Mouse (Mus musculus): ENCODE measurements around the gene Clec4a1.
A peak's percentile ranks its signal among the peaks of the same experiment; 100 is the strongest.

Clec4a1 gene

GRCm38 (mm10) chr6:122921451-122921850 is at the start of gene Clec4a1:
Gene Clec4a1, plus strand, starts transcription at chr6:122921848.
- DNase-seq (ENCODE audit: low spot score in 2 of 2), result no peak

GRCm38 (mm10) chr6:122872800-122873199 is 48.8 kb upstream of the Clec4a1 start:
- DNase-seq (ENCODE audit: low spot score in 2 of 2), result peak in 1 of 2 experiments; percentile 23

GRCm38 (mm10) chr6:122873871-122874719 is 47.6 kb upstream of the Clec4a1 start, which contains the start of gene Necap1:
Gene Necap1, plus strand, starts transcription at chr6:122874474.
- DNase-seq (ENCODE audit: low spot score in 2 of 2), result peak; percentile 92 to 97

- DNase-seq (ENCODE audit: low spot score in 2 of 2), result no peak
Measured at GRCm38 (mm10) chr6:122874720-122875389, 46.8 kb upstream of the Clec4a1 start.

- no peak for DNase-seq (ENCODE audit: low spot score in 2 of 2)
Measured at GRCm38 (mm10) chr6:122879141-122879735, 42.4 kb upstream of the Clec4a1 start.

GRCm38 (mm10) chr6:122879781-122880505 is 41.7 kb upstream of the Clec4a1 start:
- no peak for DNase-seq (ENCODE audit: low spot score in 2 of 2)

GRCm38 (mm10) chr6:122881287-122881686 is 40.4 kb upstream of the Clec4a1 start:
- no peak for DNase-seq (ENCODE audit: low spot score in 2 of 2)

GRCm38 (mm10) chr6:122883603-122884002 is 38.0 kb upstream of the Clec4a1 start:
- no peak for DNase-seq (ENCODE audit: low spot score in 2 of 2)

- DNase-seq (ENCODE audit: low spot score in 2 of 2), result no peak
Measured at GRCm38 (mm10) chr6:122889599-122889998, 32.0 kb upstream of the Clec4a1 start.

- DNase-seq (ENCODE audit: low spot score in 2 of 2), result peak; percentile 31 to 67
Measured at GRCm38 (mm10) chr6:122892442-122893049, 29.1 kb upstream of the Clec4a1 start.

- DNase-seq (ENCODE audit: low spot score in 2 of 2), result no peak
Measured at GRCm38 (mm10) chr6:122919922-122920321, 1.7 kb upstream of the Clec4a1 start.

GRCm38 (mm10) chr6:122934845-122935244 is 13.2 kb downstream of the Clec4a1 start:
- DNase-seq (ENCODE audit: low spot score in 2 of 2), result no peak

GRCm38 (mm10) chr6:122939618-122940017 is 18.0 kb downstream of the Clec4a1 start:
- no peak for DNase-seq (ENCODE audit: low spot score in 2 of 2)

- DNase-seq (ENCODE audit: low spot score in 2 of 2), result no peak
Measured at GRCm38 (mm10) chr6:122946760-122947159, 25.1 kb downstream of the Clec4a1 start.

GRCm38 (mm10) chr6:122952401-122952800 is 30.8 kb downstream of the Clec4a1 start, which contains the start of gene Clec4a3:
Gene Clec4a3, plus strand, starts transcription at chr6:122952515.
- DNase-seq (ENCODE audit: low spot score in 2 of 2), result no peak

- no peak for DNase-seq (ENCODE audit: low spot score in 2 of 2)
Measured at GRCm38 (mm10) chr6:122964562-122964961, 42.9 kb downstream of the Clec4a1 start.

- no peak for DNase-seq (ENCODE audit: low spot score in 2 of 2)
Measured at GRCm38 (mm10) chr6:122969048-122969447, 47.4 kb downstream of the Clec4a1 start.

Data from spleen, postnatal 14 days (tissue).